Comparison of ENCODE assay signal across 8 mouse cellular contexts in genomic region chr13:101801372-101802186, GRCm38 (mm10). TPM values are rescaled to one million over a fixed set of nuclear protein-coding genes. Genes with fewer than 3 reads are reported as not detected.
DNase-seq lines count a peak whose midpoint lies in the region.

No protein-coding gene starts in this region.

- DNase-seq in adrenal gland, adult (ENCODE audit: inconsistent age in 2 of 2, low spot score in 1 of 2), result peak; percentile 53 to 85
- peak; percentile 72 for DNase-seq in embryo, embryonic 10 days (ENCODE audit: low spot score)
- peak; percentile 69 for DNase-seq in gastrocnemius, postnatal 14 days
- peak; percentile 18 for DNase-seq in induced T-regulatory cell, adult 2 months (ENCODE audit: low read depth)
- peak; percentile 65 to 73 for DNase-seq in left cerebral cortex, adult 18-20 months (ENCODE audit: low spot score in 2 of 2)
- DNase-seq in lung, postnatal 25 days (ENCODE audit: low spot score), result peak; percentile 70
- peak; percentile 74 for DNase-seq in retina, embryonic 14.5 days (ENCODE audit: low spot score)
- peak; percentile 24 to 60 for DNase-seq in urinary bladder, postnatal 36 days (ENCODE audit: low spot score in 2 of 2)

- intact Hi-C loops in gastrocnemius, postnatal 14 days (cut with DNase I; ENCODE audit: low total_unique reads), result no loop called here

RNA-seq across cellular contexts. Expression of gene Pik3r1, which starts 33.6 kb away (rescaled TPM):
- 10 to 100 TPM; 26.3 to 38.8 TPM for total RNA-seq in gastrocnemius, postnatal 14 days (2021)
- 100 to 1,000 TPM; 120 to 129 TPM for total RNA-seq in left cerebral cortex, adult 18-20 months (2021)

Comparison
In these comparisons a context has a peak if more than half of its experiments do, and no peak if none do; other contexts are left out.
1. Peak in every context shown above with its lines: DNase-seq.
2. DNase-seq: peak in every context shown above with its lines; median percentile 74 in retina, embryonic 14.5 days; 72 in embryo, embryonic 10 days; 70 in lung, postnatal 25 days; 69 in adrenal gland, adult; 69 in gastrocnemius, postnatal 14 days; 69 in left cerebral cortex, adult 18-20 months; 42 in urinary bladder, postnatal 36 days; 18 in induced T-regulatory cell, adult 2 months.